Mouse (Mus musculus) frontal cortex, postnatal 14 days (tissue): Measurements from ENCODE around the gene Prc1.
"Not testable (repeated sequence)": the region's sequence is repeated elsewhere in the genome, so short reads cannot be mapped to it uniquely, and the experiment has no call there.

ENCODE experiments used
- DNase-seq, 2 experiments: peaks; one replicate each; pipeline ENCODE4 v3.0.0; 2022; ENCODE audit warnings: low spot score in 2 of 2

The Prc1 gene

GRCm38 (mm10) chr7:80284391-80284790 is 9.9 kb upstream of the Prc1 start:
- DNase-seq: no peak

GRCm38 (mm10) chr7:80285725-80286124 is 8.5 kb upstream of the Prc1 start:
- no peak for DNase-seq

GRCm38 (mm10) chr7:80287736-80288135 is 6.5 kb upstream of the Prc1 start:
- DNase-seq: no peak

GRCm38 (mm10) chr7:80294764-80295648 is 756 bp downstream of the Prc1 start:
- no peak for DNase-seq

GRCm38 (mm10) chr7:80296462-80296861 is 2.2 kb downstream of the Prc1 start:
- DNase-seq: no peak

- no peak for DNase-seq
Measured at GRCm38 (mm10) chr7:80297041-80297440, 2.8 kb downstream of the Prc1 start.

- DNase-seq: no peak
Measured at GRCm38 (mm10) chr7:80298754-80299153, 4.5 kb downstream of the Prc1 start.

GRCm38 (mm10) chr7:80299568-80299967 is 5.3 kb downstream of the Prc1 start:
- DNase-seq: no peak

GRCm38 (mm10) chr7:80301522-80301921 is 7.3 kb downstream of the Prc1 start:
- DNase-seq: no peak

GRCm38 (mm10) chr7:80307766-80308165 is 13.5 kb downstream of the Prc1 start:
- DNase-seq: no peak

- no peak for DNase-seq
Measured at GRCm38 (mm10) chr7:80310771-80311170, 16.5 kb downstream of the Prc1 start.

GRCm38 (mm10) chr7:80315733-80316132 is 21.5 kb downstream of the Prc1 start:
- no peak for DNase-seq

- no peak for DNase-seq
Measured at GRCm38 (mm10) chr7:80317439-80318115, 23.3 kb downstream of the Prc1 start.

- no peak for DNase-seq
Measured at GRCm38 (mm10) chr7:80318670-80319069, 24.4 kb downstream of the Prc1 start.

GRCm38 (mm10) chr7:80319846-80320496 is 25.7 kb downstream of the Prc1 start:
- no peak for DNase-seq

GRCm38 (mm10) chr7:80323336-80323735 is 29.1 kb downstream of the Prc1 start:
- DNase-seq: no peak

GRCm38 (mm10) chr7:80324043-80324815 is 30.0 kb downstream of the Prc1 start, which contains the start of gene Rccd1:
Gene Rccd1, minus strand, starts transcription at chr7:80324454.
- peak; percentile 90 to 96 for DNase-seq

GRCm38 (mm10) chr7:80324816-80325119 is 30.5 kb downstream of the Prc1 start:
- DNase-seq: not testable (repeated sequence)

- DNase-seq: no peak
Measured at GRCm38 (mm10) chr7:80325292-80325868, 31.1 kb downstream of the Prc1 start.

- no peak for DNase-seq
Measured at GRCm38 (mm10) chr7:80326076-80326475, 31.8 kb downstream of the Prc1 start.

GRCm38 (mm10) chr7:80330278-80330677 is 36.0 kb downstream of the Prc1 start:
- DNase-seq: no peak
